Mouse (Mus musculus): Measurements from ENCODE around the gene Kifc3.
A peak's percentile ranks its signal among the peaks of the same experiment; 100 is the strongest.

DNA sequence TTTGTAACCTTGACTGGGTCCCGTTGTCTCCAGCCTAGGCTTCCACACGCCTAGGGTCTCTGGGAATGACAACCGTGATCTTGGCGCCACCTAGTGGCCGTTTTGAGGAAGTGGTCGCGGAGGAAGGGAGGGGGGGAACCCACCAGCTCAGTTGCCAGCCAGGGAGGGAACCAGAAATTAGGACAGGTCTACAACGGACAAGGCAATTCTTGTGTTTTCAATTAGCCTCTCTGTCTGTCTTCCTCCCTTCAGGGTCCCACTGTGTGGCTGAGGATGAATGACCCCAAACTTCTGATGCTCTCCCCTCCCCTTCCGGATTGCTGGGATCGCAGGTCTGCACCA lies 1.4 kb upstream of the Kifc3 start:
- TF ChIP-seq CTCF (IDR thresholded peaks at IDR 0.05; ENCODE audit: borderline replicate concordance, insufficient read depth, low read length) = peak; percentile 85; the same call in 1 of the 2 replicates
- no peak for TF ChIP-seq POLR2A (IDR thresholded peaks at IDR 0.05; ENCODE audit: low read depth, low read length)
